Mouse (Mus musculus) G1E (cell line): Measurements from ENCODE around the gene Fance.

ENCODE experiments used
- CTCF ChIP-seq: IDR thresholded peaks from 2 replicates; pipeline ENCODE4 v1.5.1; 2012; ENCODE audit warnings: low read depth, low read length, inconsistent platforms, mixed read lengths
- GATA1 ChIP-seq: IDR thresholded peaks from 2 replicates; pipeline ENCODE4 v1.6.1; 2012; ENCODE audit warnings: borderline replicate concordance, low read length, inconsistent platforms, mixed read lengths

DNA sequence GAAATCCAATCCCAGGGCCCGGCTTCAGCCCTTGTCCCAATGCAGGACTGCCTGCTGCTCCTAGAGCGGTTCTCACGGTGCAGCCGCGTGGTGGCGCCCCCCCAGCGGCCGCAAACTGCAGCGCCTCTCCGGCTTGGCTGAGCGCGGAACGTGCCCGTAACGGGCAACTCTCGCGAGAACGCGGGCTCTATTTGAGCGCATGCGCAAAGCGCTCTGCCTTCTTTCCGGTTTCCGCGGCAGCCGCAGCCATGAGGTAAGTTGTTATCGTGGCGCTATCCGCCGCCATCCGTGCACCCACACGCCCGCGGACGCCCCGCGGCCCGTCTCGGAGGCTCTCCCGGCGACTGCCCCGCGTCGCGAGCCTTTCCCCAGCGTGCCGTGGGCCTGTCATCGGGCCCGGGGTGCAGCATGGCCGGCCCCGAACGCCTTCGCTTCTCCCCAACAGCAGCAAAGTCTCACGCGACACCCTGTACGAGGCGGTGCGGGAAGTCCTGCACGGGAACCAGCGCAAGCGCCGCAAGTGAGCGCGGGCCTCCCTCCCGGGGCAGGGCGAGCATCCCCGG, 15.1 kb downstream of the Fance start, which contains the start of gene Rpl10a:
- 0 out of 2 replicates have a peak, but pooled peaks have one; percentile 29 for TF ChIP-seq CTCF
- no peak for TF ChIP-seq GATA1
